Mouse (Mus musculus): ENCODE data around the gene Ccdc88b. TPM values are rescaled to one million over a fixed set of nuclear protein-coding genes. Genes with fewer than 3 reads are reported as not detected.

Gene Ccdc88b
- 1.7 and 2.4 TPM in 2 replicates for polyA plus RNA-seq (2015; fragmentation: Nextera tagmentation; extraction: Ambion mirVana)

DNA sequence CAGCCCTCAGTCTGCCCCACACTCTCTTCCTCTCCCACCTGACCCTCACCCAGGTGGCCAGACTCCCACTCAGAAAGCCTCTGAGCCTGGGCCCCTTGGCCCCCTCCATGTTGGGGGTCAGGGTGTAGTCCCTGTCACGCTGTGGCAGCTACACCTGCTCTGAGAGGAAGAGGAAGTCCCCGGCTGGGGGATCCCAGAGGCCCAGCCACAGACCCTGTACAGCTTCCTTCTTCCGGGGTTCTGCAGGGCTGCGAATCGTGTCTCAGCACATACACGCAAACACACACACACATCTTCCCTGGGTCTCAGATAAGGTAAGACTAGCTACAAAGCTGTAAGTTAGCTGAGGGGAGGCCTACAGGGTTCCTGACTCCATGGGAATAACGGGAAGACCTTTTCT, at the start of gene Ccdc88b:
Ccdc88b (minus strand) TSS at position 181 of the 400 bp plus-strand sequence.

DNA sequence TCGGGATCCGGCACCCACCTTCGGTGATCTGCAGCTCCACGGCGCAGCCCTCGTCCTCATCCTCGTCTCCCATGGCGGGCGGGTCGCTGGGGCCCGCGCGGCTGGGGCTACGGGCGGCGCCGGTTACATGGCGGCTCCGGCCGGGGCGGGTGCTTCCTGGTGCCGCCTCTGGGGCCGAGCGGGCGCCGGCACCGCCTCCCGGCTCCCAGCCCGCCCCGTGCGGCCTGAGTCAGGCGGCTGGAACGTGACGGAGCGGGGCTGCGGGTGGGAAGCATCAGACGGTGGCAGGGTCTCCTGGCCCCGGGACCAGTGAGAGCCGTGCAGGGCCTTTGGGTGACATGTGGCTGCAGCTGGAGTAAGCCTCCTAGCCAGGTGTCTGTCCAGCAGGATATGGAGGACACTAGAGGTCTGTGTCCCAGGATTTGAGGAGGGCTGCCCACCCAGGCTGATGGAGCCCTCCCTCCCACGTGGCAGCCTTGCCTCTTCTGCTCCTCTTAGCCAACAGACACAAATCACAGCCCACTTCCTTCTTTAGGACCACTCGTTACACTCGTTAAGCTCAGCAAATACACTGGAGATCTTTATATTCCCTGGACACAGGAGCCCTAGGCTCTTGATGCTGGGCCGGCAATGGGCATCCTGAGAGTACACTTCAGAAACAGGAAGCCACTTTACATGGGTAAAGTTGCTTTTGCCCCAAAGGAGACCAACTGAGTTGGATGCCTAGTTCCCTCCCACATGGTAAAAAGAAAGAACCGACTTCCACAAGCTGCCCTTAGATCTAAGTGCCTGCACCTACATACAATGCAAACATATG, 17.3 kb downstream of the Ccdc88b start, which contains the start of gene Rps6ka4:
Rps6ka4 (minus strand) TSS at position 162 of the 817 bp plus-strand sequence.

Small RNAs within 50 kb of the gene (microRNA-seq; reads per million reads assigned to microRNA genes)
- gene Mir5046 = not detected

Other genes with a start within 250 kb of the Ccdc88b start
- 26.7 and 27.4 TPM in 2 replicates for gene Rps6ka4, start 17.6 kb downstream of the Ccdc88b start, polyA plus RNA-seq (2015; fragmentation: Nextera tagmentation; extraction: Ambion mirVana)
- 128 and 132 TPM in 2 replicates for gene Trmt112, start 51.5 kb upstream of the Ccdc88b start, polyA plus RNA-seq (2015; fragmentation: Nextera tagmentation; extraction: Ambion mirVana)
- 652 and 658 TPM in 2 replicates for gene Prdx5, start 51.9 kb upstream of the Ccdc88b start, polyA plus RNA-seq (2015; fragmentation: Nextera tagmentation; extraction: Ambion mirVana)
- gene Esrra, start 63.6 kb upstream of the Ccdc88b start, polyA plus RNA-seq (2015; fragmentation: Nextera tagmentation; extraction: Ambion mirVana) = 15.7 and 18.0 TPM in 2 replicates
- gene Catsperz, start 67.2 kb upstream of the Ccdc88b start, polyA plus RNA-seq (2015; fragmentation: Nextera tagmentation; extraction: Ambion mirVana) = 2.8 and 4.8 TPM in 2 replicates
- 25.1 and 29.6 TPM in 2 replicates for gene Kcnk4, start 76.3 kb upstream of the Ccdc88b start, polyA plus RNA-seq (2015; fragmentation: Nextera tagmentation; extraction: Ambion mirVana)
- gene Bad, start 83.7 kb upstream of the Ccdc88b start, polyA plus RNA-seq (2015; fragmentation: Nextera tagmentation; extraction: Ambion mirVana) = 100 and 102 TPM in 2 replicates
- gene Gpr137, start 84.3 kb upstream of the Ccdc88b start, polyA plus RNA-seq (2015; fragmentation: Nextera tagmentation; extraction: Ambion mirVana) = 70.2 and 76.2 TPM in 2 replicates
- 132 and 173 TPM in 2 replicates for gene Ppp1r14b, start 116.8 kb upstream of the Ccdc88b start, polyA plus RNA-seq (2015; fragmentation: Nextera tagmentation; extraction: Ambion mirVana)
- 14.0 and 14.2 TPM in 2 replicates for gene Plcb3, start 118.3 kb upstream of the Ccdc88b start, polyA plus RNA-seq (2015; fragmentation: Nextera tagmentation; extraction: Ambion mirVana)
- 215 and 225 TPM in 2 replicates for gene Fkbp2, start 122.3 kb upstream of the Ccdc88b start, polyA plus RNA-seq (2015; fragmentation: Nextera tagmentation; extraction: Ambion mirVana)
- gene Vegfb, start 129.4 kb upstream of the Ccdc88b start, polyA plus RNA-seq (2015; fragmentation: Nextera tagmentation; extraction: Ambion mirVana) = 117 and 140 TPM in 2 replicates
- 29.4 and 30.2 TPM in 2 replicates for gene Dnajc4, start 134.4 kb upstream of the Ccdc88b start, polyA plus RNA-seq (2015; fragmentation: Nextera tagmentation; extraction: Ambion mirVana)
- gene Nudt22, start 137.9 kb upstream of the Ccdc88b start, polyA plus RNA-seq (2015; fragmentation: Nextera tagmentation; extraction: Ambion mirVana) = 23.5 and 27.1 TPM in 2 replicates
- 24.7 and 28.5 TPM in 2 replicates for gene Trpt1, start 137.9 kb upstream of the Ccdc88b start, polyA plus RNA-seq (2015; fragmentation: Nextera tagmentation; extraction: Ambion mirVana)
- gene Fermt3, start 161.3 kb upstream of the Ccdc88b start, polyA plus RNA-seq (2015; fragmentation: Nextera tagmentation; extraction: Ambion mirVana) = 5.2 and 5.4 TPM in 2 replicates
- 143 and 152 TPM in 2 replicates for gene Stip1, start 181.8 kb upstream of the Ccdc88b start, polyA plus RNA-seq (2015; fragmentation: Nextera tagmentation; extraction: Ambion mirVana)
- 6.0 and 8.2 TPM in 2 replicates for gene Macrod1, start 198.6 kb upstream of the Ccdc88b start, polyA plus RNA-seq (2015; fragmentation: Nextera tagmentation; extraction: Ambion mirVana)
- gene Flrt1, start 247.5 kb upstream of the Ccdc88b start, polyA plus RNA-seq (2015; fragmentation: Nextera tagmentation; extraction: Ambion mirVana) = 10.8 and 12.7 TPM in 2 replicates

All from neural tube, postnatal 0 days (tissue).